10 mouse cellular contexts compared by ENCODE assay signal in genomic region chr12:85959822-85960501, GRCm38 (mm10).
DNase-seq lines count a peak whose midpoint lies in the region; ATAC-seq and TF ChIP-seq lines count a peak whose summit lies in the region.
"Had no signal": no experiment of that assay in that cellular context is flagged by ENCODE, and none has a peak within 500 bp of the region (broad histone marks: within the 10 kb centered on the region; RNA-seq: fewer than 3 reads in every experiment).

No protein-coding gene starts in this region.

- H3K27ac ChIP-seq in heart, embryonic 10.5 days, result peak overlapping the region; percentile 67
- peak overlapping the region; percentile 29; the same call in 1 of the 2 replicates for H3K27ac ChIP-seq in bone marrow macrophage, adult 2 months (ENCODE audit: insufficient read depth, low read depth, low read length)
- peak overlapping the region; percentile 65 for H3K27ac ChIP-seq in kidney, embryonic 15.5 days

- TF ChIP-seq CTCF in bone marrow macrophage, adult 2 months (IDR thresholded peaks at IDR 0.05; ENCODE audit: low read depth, low read length), result no peak

- no peaks in the 10 kb centered on the region for H3K27me3 ChIP-seq in heart, embryonic 10.5 days (ENCODE audit: insufficient read depth, poor library complexity, severe bottlenecking)
- H3K27me3 ChIP-seq in kidney, embryonic 15.5 days, result no peaks in the 10 kb centered on the region

- peaks cover 37% of the 10 kb centered on the region for H3K4me1 ChIP-seq in heart, embryonic 10.5 days
- peaks cover 69% of the 10 kb centered on the region for H3K4me1 ChIP-seq in bone marrow macrophage, adult 2 months (ENCODE audit: control insufficient read depth, insufficient read depth, low read length)
- peaks cover 44% of the 10 kb centered on the region for H3K4me1 ChIP-seq in kidney, embryonic 15.5 days

- ATAC-seq in kidney, embryonic 15.5 days (replicated peaks; ENCODE audit: low FRiP score), result peak; percentile 49; the same call in 1 of the 2 replicates
- no peak for ATAC-seq in megakaryocyte, adult 5-6 weeks (ENCODE audit: poor library complexity, severe bottlenecking)
- ATAC-seq: hindbrain, embryonic 16.5 days had no signal

- 68% methylated on average over 10 of the region's 10 CpGs for WGBS in heart, embryonic 10.5 days
- 24% methylated on average over 10 of the region's 10 CpGs for WGBS in kidney, embryonic 15.5 days

- H3K9me3 ChIP-seq in heart, embryonic 10.5 days, result no peaks in the 10 kb centered on the region
- H3K9me3 ChIP-seq in kidney, embryonic 15.5 days (replicated peaks), result no peaks in the 10 kb centered on the region
- H3K9me3 ChIP-seq: G1E had no signal

- TF ChIP-seq POLR2A in bone marrow macrophage, adult 2 months (IDR thresholded peaks at IDR 0.05; ENCODE audit: borderline replicate concordance, low read depth, low read length), result no peak

- intact Hi-C loops in heart, postnatal 36 days (cut with DNase I), result loop anchor here (10.0 kb wide), 1 partner anchor 655 kb away; no protein-coding TSS in a partner anchor

- no peak overlapping the region for H3K9ac ChIP-seq in kidney, embryonic 15.5 days

- DNase-seq in heart, embryonic 10.5 days (ENCODE audit: low spot score), result no peak
- no peak for DNase-seq in heart, postnatal 36 days
- DNase-seq in 3T3-L1 (ENCODE audit: low read depth, low spot score), result peak; percentile 98
- DNase-seq in spleen, postnatal 14 days (ENCODE audit: low spot score in 2 of 2), result no peak
- DNase-seq in spleen, adult 18-20 months, result no peak

- H3K4me3 ChIP-seq in heart, embryonic 10.5 days, result no peak overlapping the region
- no peak overlapping the region for H3K4me3 ChIP-seq in bone marrow macrophage, adult 2 months (ENCODE audit: insufficient read depth, low read length)
- no peak overlapping the region for H3K4me3 ChIP-seq in kidney, embryonic 15.5 days (replicated peaks)

- no peak overlapping the region for H3K4me2 ChIP-seq in kidney, embryonic 15.5 days

- peaks cover 14% of the 10 kb centered on the region; the same call in 1 of the 2 replicates for H3K36me3 ChIP-seq in heart, embryonic 10.5 days
- no peaks in the 10 kb centered on the region for H3K36me3 ChIP-seq in kidney, embryonic 15.5 days
